Mouse (Mus musculus) midbrain, embryonic 13.5 days (tissue): ENCODE data around the gene Igdcc3. TPM values are rescaled to one million over a fixed set of nuclear protein-coding genes. Genes with fewer than 3 reads are reported as not detected.
A peak's percentile ranks its signal among the peaks of the same experiment; 100 is the strongest.

Source experiments
- ATAC-seq: fragments of 200-750 bp; cut with Nextera tagmentation; 2 replicates; pipeline ENCODE4 v1.8.0; 2017; ENCODE audit warnings: mild to moderate bottlenecking, moderate TSS enrichment, moderate library complexity
- H3K27ac ChIP-seq: fragments of 300-500 bp; sonication (generic); 2 replicates; pipeline ENCODE4 v1.5.1; 2015; ENCODE audit warnings: inconsistent platforms, mild to moderate bottlenecking, moderate library complexity
- H3K27me3 ChIP-seq: fragments of 300-500 bp; sonication (generic); 2 replicates; pipeline ENCODE4 v1.6.1; 2015; ENCODE audit warnings: mild to moderate bottlenecking, inconsistent platforms
- H3K36me3 ChIP-seq: fragments of 300-500 bp; sonication (generic); 2 replicates; pipeline ENCODE4 v1.6.1; 2015; ENCODE audit warnings: mild to moderate bottlenecking, inconsistent platforms
- H3K4me1 ChIP-seq: fragments of 300-500 bp; sonication (generic); replicated peaks from 2 replicates; pipeline ENCODE4 v1.6.1; 2015; ENCODE audit warnings: inconsistent platforms
- H3K4me2 ChIP-seq: fragments of 300-500 bp; sonication (generic); replicated peaks from 2 replicates; pipeline ENCODE4 v1.6.1; 2015; ENCODE audit warnings: moderate library complexity, mild to moderate bottlenecking, inconsistent platforms
- H3K4me3 ChIP-seq: fragments of 300-500 bp; sonication (generic); replicated peaks from 2 replicates; pipeline ENCODE4 v1.5.1; 2015; ENCODE audit warnings: mild to moderate bottlenecking, inconsistent platforms
- H3K9ac ChIP-seq: fragments of 300-500 bp; sonication (generic); replicated peaks from 2 replicates; pipeline ENCODE4 v1.6.1; 2015; ENCODE audit warnings: mild to moderate bottlenecking, inconsistent platforms
- H3K9me3 ChIP-seq: fragments of 300-500 bp; sonication (generic); 2 replicates; pipeline ENCODE4 v1.6.1; 2016; ENCODE audit warnings: mild to moderate bottlenecking, inconsistent platforms
- WGBS: fragments of 180-500 bp; shearing (Covaris S2); methylation state at CpG from one replicate; pipeline ENCODE4 v1.1.7; 2015; 5-methylcytosine and 5-hydroxymethylcytosine counted together
- polyA plus RNA-seq: library from polyadenylated mRNA; unstranded; fragments of >200 nt; fragmentation: Nextera tagmentation; extraction: Ambion mirVana; gene quantifications from 2 replicates; pipeline ENCODE4 v1.2.1, GENCODE M21; 2015

Gene Igdcc3
- polyA plus RNA-seq, 1 experiment from 2014 or later, result 25.2 TPM

DNA sequence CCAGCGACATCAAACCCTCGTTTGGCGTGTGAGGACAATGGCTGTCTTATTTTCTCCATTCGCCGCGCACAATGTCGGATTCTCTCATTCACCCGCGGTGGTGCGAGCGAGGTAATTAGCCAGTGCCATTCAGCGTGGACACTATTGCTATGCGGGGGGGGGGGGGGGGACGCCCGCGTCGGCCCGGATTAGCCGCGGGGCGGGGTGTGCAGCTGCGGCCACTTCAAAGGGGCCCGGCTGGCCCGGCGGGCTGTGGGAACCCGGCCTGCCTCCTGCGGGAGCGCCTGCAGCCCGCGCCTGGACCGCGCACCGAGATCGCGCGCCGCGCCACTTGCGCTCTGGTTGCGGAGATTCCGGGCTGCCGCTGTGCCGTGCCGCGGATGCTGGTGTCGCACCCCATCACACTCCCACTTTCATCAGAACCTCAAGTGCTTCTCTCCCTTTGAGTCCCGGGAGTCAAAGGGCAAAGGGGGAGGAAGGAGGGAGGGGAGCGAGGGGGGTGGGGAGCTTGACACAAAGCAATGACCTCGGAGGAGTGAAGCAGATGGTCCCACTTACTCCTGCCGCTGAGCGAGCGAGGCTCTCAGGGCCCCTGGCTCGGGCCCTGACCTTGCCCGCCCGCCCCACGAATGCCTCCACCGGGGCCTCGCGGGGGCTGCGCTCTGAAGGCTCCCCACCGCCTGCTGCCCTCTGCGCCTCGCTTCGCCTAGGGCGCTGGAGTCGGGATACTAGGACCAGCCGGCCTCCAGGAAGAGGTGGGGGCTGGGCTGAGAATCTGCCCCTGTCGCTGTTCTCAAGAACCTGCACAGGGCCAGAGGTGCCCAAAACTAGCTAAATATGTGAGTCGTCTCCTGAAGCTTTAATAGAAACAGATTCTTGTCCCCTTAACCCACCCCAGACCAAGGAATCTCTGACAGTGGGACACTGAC, 22.0 kb downstream of the Igdcc3 start:
- ATAC-seq, result peak; percentile 93

DNA sequence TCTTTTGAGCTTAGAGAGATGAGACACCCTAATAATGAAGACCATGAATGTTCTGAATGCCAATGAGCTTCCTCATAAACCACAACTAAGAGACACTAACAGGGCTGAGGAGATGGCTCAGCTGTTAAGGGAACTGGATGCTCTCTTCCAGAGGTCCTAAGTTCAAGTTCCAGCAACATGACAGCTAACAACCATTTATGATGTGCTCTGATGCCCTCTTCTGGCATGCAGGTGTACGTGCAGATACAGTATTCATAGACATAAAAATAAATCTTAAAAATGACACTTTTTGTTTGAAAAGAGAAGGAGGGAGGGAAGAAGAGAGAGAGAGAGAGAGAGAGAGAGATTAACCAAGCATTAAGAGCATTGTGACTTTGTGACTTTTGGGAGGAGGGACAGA, 23.9 kb downstream of the Igdcc3 start:
- ATAC-seq, result no peak
- Histone ChIP-seq H3K4me3 (no peak overlapping the region), H3K9me3 (no peaks in the 10 kb centered on the region), H3K9ac (no peak overlapping the region), H3K4me1 (peaks cover 85% of the 10 kb centered on the region), H3K4me2 (no peak overlapping the region), H3K27me3 (no peaks in the 10 kb centered on the region), H3K36me3 (peaks cover 4% of the 10 kb centered on the region; the same call in 1 of the 2 replicates), H3K27ac (no peak overlapping the region)
- WGBS, result 40% methylated on average over 1 of the region's 1 CpGs

More for the DNA sequence above, 22.0 kb downstream of the Igdcc3 start:
- peak overlapping the region; percentile 69 for H3K9ac ChIP-seq
- H3K9me3 ChIP-seq, result no peaks in the 10 kb centered on the region
- peak overlapping the region; percentile 43 for H3K4me3 ChIP-seq
- WGBS, result under 1% methylated on average over 54 of the region's 69 CpGs
- peaks cover 4% of the 10 kb centered on the region; the same call in 1 of the 2 replicates for H3K36me3 ChIP-seq
- no peaks in the 10 kb centered on the region for H3K27me3 ChIP-seq
- H3K4me2 ChIP-seq, result peak overlapping the region; percentile 76
- H3K4me1 ChIP-seq, result peaks cover 80% of the 10 kb centered on the region
- peak overlapping the region; percentile 95 for H3K27ac ChIP-seq

DNA sequence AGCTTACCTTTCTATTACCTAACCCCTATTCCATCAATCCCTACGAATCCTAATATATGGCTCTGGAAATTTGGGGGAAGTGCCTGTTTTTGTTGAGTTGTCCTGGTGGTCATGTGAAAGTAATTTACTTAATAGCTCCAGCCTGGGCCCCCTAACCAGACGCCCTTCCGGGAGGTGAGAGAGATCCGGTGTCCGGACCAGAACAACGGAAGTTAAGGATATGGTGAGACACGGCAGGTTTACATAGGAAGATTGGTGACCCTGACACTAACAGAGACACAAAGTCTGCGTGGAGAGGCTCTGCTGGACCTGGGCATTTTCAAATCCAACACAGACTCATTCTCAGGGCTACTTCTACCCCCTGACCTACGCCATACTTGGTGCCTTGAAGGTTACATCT, 25.4 kb downstream of the Igdcc3 start:
- H3K36me3 ChIP-seq, result peaks cover 4% of the 10 kb centered on the region; the same call in 1 of the 2 replicates
- no peak for ATAC-seq
- H3K27ac ChIP-seq, result no peak overlapping the region; the same call in 1 of the 2 replicates
- no peaks in the 10 kb centered on the region for H3K9me3 ChIP-seq
- H3K27me3 ChIP-seq, result no peaks in the 10 kb centered on the region
- WGBS, result 83% methylated on average over 9 of the region's 9 CpGs
- no peak overlapping the region for H3K4me2 ChIP-seq
- H3K4me1 ChIP-seq, result peaks cover 70% of the 10 kb centered on the region
- no peak overlapping the region for H3K9ac ChIP-seq
- no peak overlapping the region for H3K4me3 ChIP-seq

DNA sequence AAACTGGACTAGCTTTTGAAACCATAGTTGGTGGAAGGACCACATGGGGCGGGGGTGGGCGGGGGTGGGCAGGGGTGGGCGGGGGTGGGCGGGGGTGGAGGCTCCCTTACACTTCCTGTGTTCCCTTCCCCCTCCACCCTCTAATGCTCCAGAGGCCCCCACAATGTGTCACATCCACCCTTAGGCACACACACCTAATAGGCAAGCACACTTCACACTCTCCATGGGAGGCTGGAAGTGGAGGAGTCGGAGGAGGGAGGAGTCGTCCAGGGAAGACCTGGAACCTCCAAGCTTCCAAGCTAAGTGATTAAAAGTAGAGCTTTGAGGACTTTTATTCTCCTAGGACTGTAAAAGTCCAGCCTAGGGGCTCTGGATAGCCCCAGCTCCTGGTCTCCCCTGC, 27.5 kb downstream of the Igdcc3 start:
- no peaks in the 10 kb centered on the region for H3K9me3 ChIP-seq
- H3K36me3 ChIP-seq, result peaks cover 12% of the 10 kb centered on the region
- H3K27ac ChIP-seq, result peak overlapping the region; percentile 58; the same call in 1 of the 2 replicates
- no peak overlapping the region for H3K4me3 ChIP-seq
- 48% methylated on average over 6 of the region's 6 CpGs for WGBS
- no peak for ATAC-seq
- peaks cover 49% of the 10 kb centered on the region for H3K4me1 ChIP-seq
- no peaks in the 10 kb centered on the region for H3K27me3 ChIP-seq
- H3K9ac ChIP-seq, result no peak overlapping the region
- H3K4me2 ChIP-seq, result no peak overlapping the region

DNA sequence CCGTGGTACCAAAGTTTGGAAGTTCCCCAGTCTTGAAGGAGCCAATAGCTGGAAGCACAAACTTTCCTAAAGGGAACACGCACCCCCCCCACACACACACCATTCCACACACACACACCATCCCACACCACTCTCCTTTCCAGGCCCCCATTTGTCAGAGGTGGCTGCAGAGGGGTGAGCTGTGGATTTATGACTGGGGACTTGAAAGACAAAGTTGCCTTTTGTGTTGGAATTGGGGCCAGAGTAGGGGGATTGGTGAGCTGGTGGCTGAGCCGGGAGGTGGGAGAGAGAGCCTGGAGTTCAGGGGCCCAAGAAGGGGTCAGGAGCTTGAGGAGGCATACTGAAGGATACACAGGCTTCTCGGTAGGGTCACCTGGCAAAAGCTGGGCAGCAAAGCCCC, 28.0 kb downstream of the Igdcc3 start:
- Histone ChIP-seq H3K4me2 (no peak overlapping the region), H3K9ac (no peak overlapping the region), H3K27me3 (no peaks in the 10 kb centered on the region), H3K4me3 (no peak overlapping the region), H3K9me3 (no peaks in the 10 kb centered on the region), H3K27ac (peak overlapping the region; percentile 58; the same call in 1 of the 2 replicates), H3K4me1 (peaks cover 45% of the 10 kb centered on the region), H3K36me3 (peaks cover 17% of the 10 kb centered on the region)
- 32% methylated on average over 4 of the region's 4 CpGs for WGBS
- ATAC-seq, result no peak

DNA sequence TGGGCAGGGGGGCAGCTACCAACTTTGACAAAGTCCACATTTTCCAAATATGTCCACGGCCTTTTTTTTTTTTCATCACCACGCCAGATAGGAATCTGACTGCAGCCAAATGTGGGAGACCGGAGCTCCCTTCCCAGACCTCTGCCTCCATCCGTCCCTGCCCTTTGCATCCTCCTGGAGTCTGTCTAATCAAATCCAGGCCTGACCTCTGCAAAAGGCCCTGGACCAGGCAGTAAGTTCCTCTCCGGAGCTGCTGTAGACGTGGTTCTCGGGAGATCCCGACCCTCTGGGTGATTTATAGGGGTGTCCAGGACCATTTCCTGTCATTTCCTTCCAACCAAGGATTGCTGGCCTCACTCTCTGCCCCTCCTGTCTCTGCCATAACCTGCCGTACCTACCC, 31.7 kb downstream of the Igdcc3 start:
- H3K9me3 ChIP-seq, result no peaks in the 10 kb centered on the region
- peaks cover 12% of the 10 kb centered on the region; the same call in 1 of the 2 replicates for H3K36me3 ChIP-seq
- H3K27me3 ChIP-seq, result no peaks in the 10 kb centered on the region
- H3K4me1 ChIP-seq, result peaks cover 54% of the 10 kb centered on the region
- H3K4me2 ChIP-seq, result no peak overlapping the region
- no peak overlapping the region for H3K9ac ChIP-seq
- peak overlapping the region; percentile 14; the same call in 1 of the 2 replicates for H3K27ac ChIP-seq
- WGBS, result 84% methylated on average over 9 of the region's 9 CpGs
- no peak overlapping the region for H3K4me3 ChIP-seq
- ATAC-seq, result no peak

DNA sequence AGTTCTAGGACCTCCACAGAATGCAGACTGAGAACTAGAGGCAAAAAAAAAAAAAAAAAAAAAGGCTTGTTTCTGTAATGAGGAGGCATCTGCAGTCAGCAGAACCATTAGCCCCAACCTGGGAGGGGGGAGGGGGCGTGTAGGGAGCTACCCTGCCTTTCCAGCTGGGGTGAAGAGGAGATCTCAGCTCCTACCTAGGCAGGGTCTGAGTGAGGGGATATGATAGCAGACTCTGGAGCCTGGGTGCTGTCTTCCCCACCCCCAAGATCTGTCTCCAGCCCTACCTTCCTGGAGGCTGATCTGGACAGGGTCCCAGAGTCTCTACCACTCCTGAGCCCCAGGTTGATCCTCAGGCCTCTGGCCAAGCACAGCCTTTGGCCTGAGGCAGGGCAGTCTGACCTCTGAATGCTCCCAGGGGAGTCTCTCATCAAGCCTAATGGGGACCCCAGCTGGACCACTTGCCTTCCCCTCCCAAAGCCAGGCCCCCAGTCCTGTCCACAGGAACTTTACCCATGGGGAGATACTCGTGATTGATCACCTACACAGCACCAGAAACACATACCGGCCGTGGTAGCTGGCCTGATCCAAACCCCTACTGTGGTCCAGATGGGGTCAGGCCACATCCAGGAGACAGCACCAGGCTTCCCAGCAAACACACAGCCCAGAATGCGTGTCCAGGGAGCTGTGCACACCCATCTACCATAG, 34.4 kb downstream of the Igdcc3 start:
- H3K9me3 ChIP-seq, result no peaks in the 10 kb centered on the region
- H3K27ac ChIP-seq, result peak overlapping the region; percentile 95
- peaks cover 60% of the 10 kb centered on the region for H3K4me1 ChIP-seq
- H3K36me3 ChIP-seq, result peaks cover 16% of the 10 kb centered on the region; the same call in 1 of the 2 replicates
- ATAC-seq, result peak; percentile 51; the same call in 1 of the 2 replicates
- H3K4me2 ChIP-seq, result peak overlapping the region; percentile 33
- WGBS, result 10% methylated on average over 5 of the region's 5 CpGs
- no peaks in the 10 kb centered on the region for H3K27me3 ChIP-seq
- peak overlapping the region; percentile 46 for H3K9ac ChIP-seq
- no peak overlapping the region for H3K4me3 ChIP-seq

DNA sequence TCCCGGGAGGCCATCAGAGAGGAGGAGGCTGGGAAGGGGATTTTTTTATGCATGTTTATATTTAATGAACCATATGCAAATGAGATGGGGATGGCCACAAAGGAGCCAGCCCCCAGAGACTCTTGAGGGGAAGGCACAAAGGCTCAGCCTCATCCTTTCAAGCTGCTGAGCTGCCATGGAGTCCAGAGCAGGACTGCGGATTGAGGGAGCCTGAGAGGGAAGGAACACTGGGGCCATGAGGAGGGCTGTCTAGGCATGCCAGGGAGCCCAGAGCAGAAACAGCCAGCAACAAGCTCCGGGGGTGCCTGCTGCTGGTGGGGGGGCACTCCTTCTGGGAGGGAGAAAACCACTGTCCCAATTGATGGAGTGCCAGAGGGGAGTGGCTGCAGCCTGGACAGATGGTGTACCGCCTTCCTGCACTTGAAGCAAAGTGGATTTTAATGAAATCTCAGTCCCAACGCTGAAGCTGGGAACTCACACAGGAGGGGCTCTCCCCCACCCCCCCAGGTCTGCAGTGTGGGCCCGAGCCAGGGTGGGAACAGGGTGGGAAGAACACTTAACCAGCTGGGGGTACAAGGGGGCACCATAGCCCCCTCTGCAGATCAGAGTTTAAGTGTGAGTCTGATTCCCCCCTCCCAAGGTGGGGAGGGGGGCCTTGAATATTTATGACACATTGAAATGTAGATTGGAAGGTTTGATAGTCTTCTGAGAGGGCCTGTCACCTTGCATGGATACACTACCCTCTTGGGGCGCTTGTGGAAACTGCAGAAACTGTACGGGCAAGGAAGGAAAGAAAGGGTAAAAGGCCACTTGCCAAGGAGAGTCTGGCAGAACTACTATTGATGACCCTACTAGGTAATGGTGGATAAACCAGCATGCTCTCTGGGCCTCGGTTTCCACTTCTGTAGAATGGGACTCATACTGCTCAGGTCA, 35.2 kb downstream of the Igdcc3 start:
- peaks cover 68% of the 10 kb centered on the region for H3K4me1 ChIP-seq
- no peaks in the 10 kb centered on the region for H3K27me3 ChIP-seq
- WGBS, result 12% methylated on average over 9 of the region's 9 CpGs
- H3K36me3 ChIP-seq, result peaks cover 20% of the 10 kb centered on the region
- peak overlapping the region; percentile 95 for H3K27ac ChIP-seq
- H3K9ac ChIP-seq, result peak overlapping the region; percentile 46
- no peak overlapping the region for H3K4me3 ChIP-seq
- ATAC-seq, result peak; percentile 80
- no peaks in the 10 kb centered on the region for H3K9me3 ChIP-seq
- peak overlapping the region; percentile 33 for H3K4me2 ChIP-seq

DNA sequence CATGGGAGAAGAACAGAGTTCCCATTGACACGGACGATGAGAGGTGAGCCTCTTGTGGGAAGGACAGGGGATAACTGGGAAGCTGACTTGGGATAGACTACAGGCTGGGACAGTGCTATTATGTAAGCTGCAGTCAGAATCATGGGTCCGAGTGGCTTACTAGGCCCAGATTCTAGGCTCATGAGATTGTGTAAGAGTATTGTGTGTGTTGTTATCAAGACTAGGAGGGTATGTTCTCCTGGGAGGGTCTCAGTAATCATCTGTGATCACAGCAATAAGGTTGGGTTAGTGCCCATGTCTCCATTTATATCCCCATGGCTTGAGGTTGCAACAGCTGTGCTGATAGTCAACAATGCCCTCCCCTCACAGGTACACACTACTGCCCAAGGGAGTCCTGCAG, 36.5 kb downstream of the Igdcc3 start:
- Histone ChIP-seq H3K9ac (peak overlapping the region; percentile 54; the same call in 1 of the 2 replicates), H3K27ac (peak overlapping the region; percentile 95), H3K4me3 (no peak overlapping the region), H3K4me2 (no peak overlapping the region), H3K4me1 (peaks cover 81% of the 10 kb centered on the region), H3K27me3 (no peaks in the 10 kb centered on the region), H3K36me3 (peaks cover 33% of the 10 kb centered on the region), H3K9me3 (no peaks in the 10 kb centered on the region)
- 36% methylated on average over 3 of the region's 3 CpGs for WGBS
- no peak for ATAC-seq

DNA sequence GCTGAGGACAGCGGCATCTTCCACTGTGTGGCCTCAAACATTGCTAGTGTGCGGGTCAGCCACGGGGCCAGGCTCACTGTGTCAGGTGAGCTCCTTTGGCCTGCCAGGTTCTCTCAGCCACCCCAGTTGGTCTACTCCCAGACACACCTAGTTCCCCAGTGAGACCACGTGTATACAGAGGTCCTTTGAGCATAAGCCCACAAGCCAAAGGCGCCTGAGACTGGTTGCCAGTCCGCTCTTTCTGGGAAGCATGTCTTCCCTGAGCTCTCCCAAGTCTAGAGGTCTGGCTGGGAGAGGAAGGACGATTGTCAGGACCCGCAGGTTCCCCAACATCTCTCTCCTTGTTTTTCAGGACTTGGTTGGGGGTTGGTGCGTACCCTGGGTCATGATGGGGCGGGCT, 36.9 kb downstream of the Igdcc3 start:
- Histone ChIP-seq H3K9me3 (no peaks in the 10 kb centered on the region), H3K27ac (peak overlapping the region; percentile 95), H3K4me1 (peaks cover 85% of the 10 kb centered on the region), H3K36me3 (peaks cover 33% of the 10 kb centered on the region), H3K9ac (peak overlapping the region; percentile 54; the same call in 1 of the 2 replicates), H3K27me3 (no peaks in the 10 kb centered on the region), H3K4me2 (peak overlapping the region; percentile 45), H3K4me3 (no peak overlapping the region)
- 24% methylated on average over 10 of the region's 10 CpGs for WGBS
- no peak for ATAC-seq
